Mouse (Mus musculus): ENCODE results near the gene Prlhr.

DNA sequence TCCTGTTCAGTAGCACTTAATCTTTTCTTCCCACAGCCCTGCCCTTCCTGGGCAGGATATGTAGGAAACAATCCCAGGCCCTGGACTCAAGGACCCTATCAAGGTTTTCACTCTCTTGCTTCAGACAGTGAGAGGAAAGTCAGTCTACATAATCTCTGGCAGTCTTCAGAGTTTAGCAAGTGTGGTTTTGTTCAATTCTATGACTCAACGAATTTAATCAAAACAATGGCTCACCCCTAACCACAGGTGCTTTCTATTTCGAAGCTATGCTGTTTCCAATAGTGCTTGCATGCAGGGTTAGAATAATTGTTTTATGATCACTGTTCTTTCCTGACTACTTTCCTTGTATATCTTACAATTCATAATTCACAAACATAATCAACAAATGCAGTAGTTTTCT, 9.7 kb upstream of the Prlhr start:
- TF ChIP-seq GATA1 (IDR thresholded peaks at IDR 0.05; ENCODE audit: borderline replicate concordance, low read length) (no peak), FLI1 (IDR thresholded peaks at IDR 0.05; ENCODE audit: low read length) (no peak)
